Mouse (Mus musculus) midbrain, embryonic 11.5 days (tissue): ENCODE data around the gene Gm28043. TPM values are rescaled to one million over a fixed set of nuclear protein-coding genes. Genes with fewer than 3 reads are reported as not detected.

Experiments
- ATAC-seq: fragments of 200-750 bp; cut with Nextera tagmentation; 2 replicates; pipeline ENCODE4 v1.8.0; 2017; ENCODE audit warnings: moderate TSS enrichment, moderate library complexity; ENCODE audit not compliant: low FRiP score
- DNase-seq: peaks from one replicate; pipeline ENCODE4 v3.0.0; 2015; ENCODE audit warnings: low spot score; ENCODE audit errors: missing footprints
- H3K27ac ChIP-seq: fragments of 300-500 bp; sonication (generic); 2 replicates; pipeline ENCODE4 v1.5.1; 2014; ENCODE audit warnings: low read depth, low read length
- H3K27me3 ChIP-seq: fragments of 300-500 bp; sonication (generic); 2 replicates; pipeline ENCODE4 v1.6.1; 2014; ENCODE audit warnings: mild to moderate bottlenecking, low read length, moderate library complexity, mixed read lengths; ENCODE audit not compliant: control insufficient read depth, insufficient read depth
- H3K36me3 ChIP-seq: fragments of 300-500 bp; sonication (generic); 2 replicates; pipeline ENCODE4 v1.6.1; 2014; ENCODE audit warnings: mild to moderate bottlenecking, low read length, moderate library complexity, mixed read lengths; ENCODE audit not compliant: control insufficient read depth, insufficient read depth
- H3K4me1 ChIP-seq: fragments of 300-500 bp; sonication (generic); 2 replicates; pipeline ENCODE4 v1.6.1; 2014; ENCODE audit warnings: low read length; ENCODE audit not compliant: control insufficient read depth, insufficient read depth
- H3K4me2 ChIP-seq: fragments of 300-500 bp; sonication (generic); 2 replicates; pipeline ENCODE4 v1.6.1; 2014; ENCODE audit warnings: mild to moderate bottlenecking, moderate library complexity
- H3K4me3 ChIP-seq: fragments of 300-500 bp; sonication (generic); 2 replicates; pipeline ENCODE4 v1.5.1; 2014; ENCODE audit warnings: low read depth, low read length
- H3K9ac ChIP-seq: fragments of 300-500 bp; sonication (generic); 2 replicates; pipeline ENCODE4 v1.6.1; 2014; ENCODE audit warnings: low read length
- H3K9me3 ChIP-seq: fragments of 300-500 bp; sonication (generic); 2 replicates; pipeline ENCODE4 v1.6.1; 2016; ENCODE audit warnings: low read length; ENCODE audit not compliant: control insufficient read depth
- WGBS: fragments of 180-500 bp; shearing (Covaris S2); extraction: QIAGEN DNeasy Blood & Tissue Kit; methylation state at CpG from one replicate; pipeline ENCODE4 v1.1.7; 2014; 5-methylcytosine and 5-hydroxymethylcytosine counted together
- polyA plus RNA-seq: library from polyadenylated mRNA; unstranded; fragments of >200 nt; fragmentation: Nextera tagmentation; extraction: Ambion mirVana; gene quantifications from 2 replicates; pipeline ENCODE4 v1.2.1, GENCODE M21; 2014

Gene Gm28043
- polyA plus RNA-seq: 2.2 and 2.7 TPM in 2 replicates

DNA sequence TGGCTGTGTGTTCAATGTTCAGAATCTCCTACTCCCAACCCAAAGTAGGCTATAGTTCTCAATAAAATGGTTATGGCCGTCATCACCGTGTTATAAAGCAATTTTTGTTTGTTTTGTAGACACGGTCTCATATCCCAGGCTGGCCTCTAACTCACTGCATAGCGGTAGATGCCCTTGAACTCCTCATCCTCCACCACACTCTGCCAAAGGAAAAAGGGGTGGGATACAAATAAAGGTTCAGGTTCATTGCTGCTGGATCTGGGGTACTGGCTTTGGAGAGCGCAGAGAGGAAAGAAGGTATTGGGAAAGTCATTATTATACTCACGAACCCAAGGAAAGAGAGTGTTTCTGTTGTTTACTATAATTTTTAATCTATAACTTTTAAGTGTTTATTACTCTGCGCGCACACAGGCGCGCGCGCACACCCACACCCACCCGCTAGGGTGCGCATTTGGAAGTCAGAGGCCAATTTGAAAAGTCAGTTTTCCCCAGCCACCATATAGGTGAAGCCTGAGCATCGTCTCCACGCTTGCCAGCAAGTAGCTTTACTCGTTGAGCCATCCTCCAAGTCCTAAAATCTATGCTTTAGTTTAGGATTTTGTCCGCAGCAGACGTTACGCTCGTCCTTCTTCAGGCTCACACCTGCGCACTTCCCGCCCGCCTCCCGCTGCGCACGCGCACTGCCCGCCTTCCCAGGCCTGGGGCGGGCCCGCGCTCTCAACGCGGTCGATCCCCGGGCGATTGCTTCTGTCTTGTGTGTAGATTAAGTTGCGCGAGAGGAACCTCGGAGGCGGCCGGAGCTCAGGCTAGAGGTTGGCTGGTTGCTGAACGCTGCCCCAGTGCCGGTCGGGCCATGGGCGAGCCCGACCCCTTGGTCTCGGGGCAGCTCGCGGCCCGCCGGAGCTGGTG, at the start of gene Gm28043, which contains the start of gene Rnf8:
Gene Gm28043, plus strand, starts transcription at position 762 of the 909 bp plus-strand sequence.
Gene Rnf8, plus strand, starts transcription at position 676 of the 909 bp plus-strand sequence.
- Histone ChIP-seq H3K9ac (peak within 1 kb of the TSS; percentile 99), H3K27me3 (no peaks in the 10 kb centered on the region), H3K4me2 (peak within 1 kb of the TSS; percentile 89), H3K4me1 (peaks cover 8% of the 10 kb centered on the region), H3K4me3 (peak within 1 kb of the TSS; percentile 86), H3K9me3 (no peaks in the 10 kb centered on the region), H3K36me3 (peaks cover 3% of the 10 kb centered on the region; the same call in 1 of the 2 replicates), H3K27ac (peak within 1 kb of the TSS; percentile 95)
- peak; percentile 93 for ATAC-seq
- WGBS: 2% methylated on average over 52 of the region's 52 CpGs
- DNase-seq: peak; percentile 100

DNA sequence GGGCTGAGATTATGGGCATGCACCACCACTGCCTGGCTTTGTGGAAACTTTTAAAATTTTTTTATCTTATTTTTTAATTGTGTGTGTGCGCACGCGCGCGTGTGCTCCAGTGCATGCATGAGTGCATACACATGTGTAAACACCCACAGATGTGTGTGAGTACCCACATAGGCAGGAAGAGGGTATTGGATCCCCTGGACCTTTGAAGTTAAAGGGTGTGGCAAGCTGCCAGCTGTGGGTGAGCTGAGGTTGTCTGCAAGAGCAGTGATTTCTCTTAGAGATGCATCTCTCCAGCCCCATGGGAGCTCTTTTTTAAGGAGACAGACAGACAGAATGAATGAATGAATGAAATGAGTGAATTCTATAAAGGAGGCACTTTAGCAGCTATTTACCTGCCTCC, 49.2 kb upstream of the Gm28043 start:
- Histone ChIP-seq H3K4me2 (no peak overlapping the region), H3K4me3 (no peak overlapping the region), H3K27ac (no peak overlapping the region), H3K4me1 (no peaks in the 10 kb centered on the region), H3K9ac (no peak overlapping the region), H3K9me3 (no peaks in the 10 kb centered on the region), H3K27me3 (no peaks in the 10 kb centered on the region), H3K36me3 (peaks cover 2% of the 10 kb centered on the region; the same call in 1 of the 2 replicates)
- WGBS: 99% methylated on average over 5 of the region's 5 CpGs
- no peak for ATAC-seq
- no peak for DNase-seq

DNA sequence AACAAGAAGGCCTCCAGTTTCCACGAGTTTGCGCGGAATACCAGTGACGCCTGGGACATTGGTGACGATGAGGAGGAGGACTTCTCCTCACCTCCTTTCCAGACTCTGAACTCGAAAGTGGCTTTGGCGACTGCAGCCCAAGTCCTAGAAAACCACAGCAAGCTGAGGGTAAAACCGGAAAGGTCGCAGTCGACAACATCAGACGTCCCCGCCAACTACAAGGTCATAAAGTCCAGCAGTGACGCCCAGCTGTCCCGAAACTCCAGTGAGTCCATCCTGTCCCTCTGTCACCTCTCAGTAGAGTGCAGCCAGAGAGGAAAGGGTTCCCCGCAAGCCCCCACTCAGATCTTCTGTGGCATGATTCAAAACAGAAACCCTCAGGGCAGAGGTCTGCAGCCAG, 46.2 kb upstream of the Gm28043 start:
- Histone ChIP-seq H3K36me3 (peaks cover 5% of the 10 kb centered on the region; the same call in 1 of the 2 replicates), H3K27me3 (no peaks in the 10 kb centered on the region)
- WGBS: 94% methylated on average over 15 of the region's 15 CpGs

DNA sequence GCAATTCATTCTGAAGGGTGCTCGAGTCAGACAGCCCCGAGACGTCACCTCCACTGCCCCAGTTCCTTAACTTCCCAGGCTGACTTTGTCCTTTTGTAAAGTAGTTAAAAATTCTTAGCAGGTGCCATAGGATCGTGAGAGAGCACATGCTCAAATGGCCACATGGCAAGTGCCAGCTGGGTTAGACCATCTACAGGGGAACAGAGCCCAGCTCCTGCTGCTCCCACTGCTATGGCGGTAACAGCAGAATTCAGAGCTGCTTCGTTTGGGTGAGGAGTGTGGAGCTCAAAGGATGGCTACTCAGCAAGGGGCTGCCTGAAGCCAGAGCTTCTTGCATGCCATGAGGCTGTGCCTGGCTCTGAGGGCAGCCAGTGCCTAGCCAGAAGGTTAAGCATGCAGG, 44.8 kb upstream of the Gm28043 start:
- peaks cover 7% of the 10 kb centered on the region; the same call in 1 of the 2 replicates for H3K36me3 ChIP-seq
- no peaks in the 10 kb centered on the region for H3K4me1 ChIP-seq
- H3K9me3 ChIP-seq: no peaks in the 10 kb centered on the region
- ATAC-seq (no peak), DNase-seq (no peak)
- H3K27ac ChIP-seq: no peak overlapping the region
- WGBS: 84% methylated on average over 6 of the region's 6 CpGs
- no peak overlapping the region for H3K4me2 ChIP-seq
- H3K9ac ChIP-seq: no peak overlapping the region
- no peak overlapping the region for H3K4me3 ChIP-seq
- H3K27me3 ChIP-seq: no peaks in the 10 kb centered on the region

More for the DNA sequence above, 46.2 kb upstream of the Gm28043 start:
- DNase-seq: no peak
- no peaks in the 10 kb centered on the region for H3K4me1 ChIP-seq
- no peak overlapping the region for H3K4me3 ChIP-seq
- no peaks in the 10 kb centered on the region for H3K9me3 ChIP-seq
- ATAC-seq: no peak
- no peak overlapping the region for H3K4me2 ChIP-seq
- no peak overlapping the region for H3K27ac ChIP-seq
- H3K9ac ChIP-seq: no peak overlapping the region

DNA sequence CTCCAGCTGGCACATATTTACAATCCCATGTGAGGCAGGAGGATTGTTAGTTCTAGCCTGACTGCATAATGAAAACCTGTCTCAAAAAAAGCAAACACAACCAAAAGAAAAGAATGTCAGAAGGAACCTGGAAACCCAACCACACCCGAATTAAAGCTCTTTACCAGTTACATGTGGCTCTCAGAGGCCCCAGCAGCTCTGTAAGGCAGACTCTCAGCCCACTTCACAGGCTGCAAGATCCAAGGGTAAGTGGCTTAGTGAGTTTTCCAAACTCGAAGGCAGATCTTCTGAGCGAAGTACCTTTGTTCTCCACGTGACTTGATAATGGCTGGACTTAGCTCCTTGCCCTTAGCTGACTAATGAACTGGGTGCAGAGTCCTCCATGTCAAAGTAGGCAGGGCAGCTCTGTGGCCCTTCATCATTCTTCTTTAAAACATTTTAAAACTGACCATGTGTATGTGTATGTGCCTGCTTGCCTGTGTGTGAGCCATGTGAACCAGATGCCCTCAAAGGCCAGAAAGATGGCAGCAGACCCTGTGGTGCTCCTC, 35.0 kb upstream of the Gm28043 start:
- Histone ChIP-seq H3K27me3 (no peaks in the 10 kb centered on the region), H3K4me3 (no peak overlapping the region), H3K4me2 (no peak overlapping the region), H3K27ac (no peak overlapping the region), H3K4me1 (no peaks in the 10 kb centered on the region), H3K36me3 (peaks cover 5% of the 10 kb centered on the region; the same call in 1 of the 2 replicates), H3K9ac (no peak overlapping the region), H3K9me3 (no peaks in the 10 kb centered on the region)
- ATAC-seq (no peak), DNase-seq (peak; percentile 60)
- 77% methylated on average over 4 of the region's 4 CpGs for WGBS

DNA sequence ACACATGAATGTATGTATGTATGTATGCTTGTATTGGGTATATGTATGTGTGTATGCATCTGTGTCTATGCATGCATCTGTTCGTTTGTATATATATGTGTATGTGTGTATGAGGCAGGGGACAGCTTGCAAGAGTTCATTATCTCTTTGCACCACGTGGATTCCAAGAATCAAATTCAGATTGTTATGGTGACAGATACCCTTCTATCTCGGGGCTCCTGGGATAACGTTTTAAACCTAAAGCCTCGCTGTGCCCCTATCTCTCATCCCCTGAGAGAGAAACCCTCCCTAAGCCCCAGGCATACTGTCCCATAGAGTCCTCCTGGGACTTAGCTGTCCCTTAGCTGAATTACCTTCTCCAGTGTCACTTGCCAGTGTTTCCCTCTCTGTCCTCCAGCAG, 31.1 kb upstream of the Gm28043 start:
- ATAC-seq (no peak), DNase-seq (peak; percentile 39)

DNA sequence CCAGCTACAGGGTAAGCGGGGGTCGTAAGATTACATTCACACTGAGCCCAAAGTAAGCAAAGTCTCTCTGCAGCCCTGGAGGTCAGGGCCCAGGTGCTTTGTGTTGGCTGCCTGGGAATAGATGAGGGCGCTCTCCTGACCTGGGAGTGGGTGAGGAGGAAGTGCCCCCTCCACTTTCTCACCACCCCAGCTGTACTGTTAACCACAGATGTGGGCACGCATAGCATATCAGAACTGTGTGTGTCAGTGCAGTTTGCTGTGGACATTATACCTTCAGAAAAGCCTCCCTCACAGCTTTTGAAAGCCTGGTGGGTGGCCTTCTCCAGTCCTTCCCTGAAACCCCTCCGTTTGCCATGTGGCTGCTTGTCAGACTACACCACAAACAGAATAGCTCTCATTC, 30.4 kb upstream of the Gm28043 start:
- H3K27ac ChIP-seq: no peak overlapping the region
- no peaks in the 10 kb centered on the region for H3K27me3 ChIP-seq
- no peaks in the 10 kb centered on the region for H3K9me3 ChIP-seq
- H3K4me2 ChIP-seq: no peak overlapping the region
- H3K4me1 ChIP-seq: no peaks in the 10 kb centered on the region
- no peak for ATAC-seq
- 88% methylated on average over 5 of the region's 5 CpGs for WGBS
- no peak overlapping the region for H3K9ac ChIP-seq
- peak; percentile 80 for DNase-seq
- no peak overlapping the region for H3K4me3 ChIP-seq
- no peaks in the 10 kb centered on the region; the same call in 1 of the 2 replicates for H3K36me3 ChIP-seq

More for the DNA sequence above, 31.1 kb upstream of the Gm28043 start:
- Histone ChIP-seq H3K27ac (no peak overlapping the region), H3K36me3 (no peaks in the 10 kb centered on the region; the same call in 1 of the 2 replicates), H3K4me3 (no peak overlapping the region), H3K27me3 (no peaks in the 10 kb centered on the region), H3K4me1 (no peaks in the 10 kb centered on the region), H3K9me3 (no peaks in the 10 kb centered on the region), H3K9ac (no peak overlapping the region), H3K4me2 (no peak overlapping the region)
- 86% methylated on average over 5 of the region's 5 CpGs for WGBS

DNA sequence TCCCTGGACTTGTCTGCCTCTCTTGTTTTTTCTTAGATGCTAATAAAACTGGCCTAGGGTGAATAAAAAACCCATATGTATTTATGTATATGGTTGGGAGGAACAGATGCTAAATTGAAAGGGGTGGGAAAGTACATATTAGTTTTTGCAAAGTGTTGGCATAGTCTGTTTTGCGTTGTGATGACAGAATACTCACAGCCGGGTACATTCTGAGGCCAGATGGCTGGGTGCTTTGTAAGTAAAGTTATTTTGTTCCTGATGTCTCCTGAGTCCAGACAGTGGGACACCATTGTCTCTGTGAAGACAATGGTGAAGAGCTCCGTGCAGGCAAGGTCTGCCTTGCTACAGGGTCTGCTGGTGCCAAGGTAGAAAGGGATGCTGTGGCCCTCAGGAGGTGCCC, 29.9 kb upstream of the Gm28043 start:
- WGBS: 81% methylated on average over 3 of the region's 3 CpGs
- Histone ChIP-seq H3K27ac (no peak overlapping the region), H3K4me3 (no peak overlapping the region), H3K9me3 (no peaks in the 10 kb centered on the region), H3K36me3 (no peaks in the 10 kb centered on the region; the same call in 1 of the 2 replicates), H3K4me2 (no peak overlapping the region), H3K27me3 (no peaks in the 10 kb centered on the region), H3K9ac (no peak overlapping the region), H3K4me1 (no peaks in the 10 kb centered on the region)
- ATAC-seq (no peak), DNase-seq (peak; percentile 65)

DNA sequence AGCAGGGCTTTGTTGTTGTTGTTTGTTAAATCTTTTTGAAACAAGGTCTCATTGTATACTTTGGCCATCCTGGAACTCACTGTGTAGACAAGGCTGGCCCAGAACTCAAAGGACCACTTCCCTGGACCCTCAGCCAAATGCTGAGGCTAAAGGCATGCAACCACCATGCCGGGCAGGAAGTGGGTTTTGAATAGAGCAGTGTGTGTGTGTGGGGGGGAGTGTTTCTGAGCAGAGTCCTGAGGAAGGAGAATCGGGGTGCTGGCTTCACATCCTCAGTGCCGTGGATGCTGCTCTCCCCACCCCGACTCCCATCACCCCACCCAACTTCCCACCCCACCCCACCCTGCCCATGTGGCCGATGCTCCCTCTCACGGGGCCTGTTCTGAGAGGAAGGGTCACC, 29.2 kb upstream of the Gm28043 start:
- Histone ChIP-seq H3K4me2 (no peak overlapping the region), H3K27ac (no peak overlapping the region), H3K9me3 (no peaks in the 10 kb centered on the region), H3K9ac (no peak overlapping the region), H3K36me3 (no peaks in the 10 kb centered on the region), H3K4me1 (no peaks in the 10 kb centered on the region), H3K27me3 (no peaks in the 10 kb centered on the region), H3K4me3 (no peak overlapping the region)
- DNase-seq (no peak), ATAC-seq (no peak)
- 96% methylated on average over 6 of the region's 6 CpGs for WGBS
